Mouse (Mus musculus) lung, embryonic 14.5 days (tissue): ENCODE measurements around the gene Negr1. TPM values are rescaled to one million over a fixed set of nuclear protein-coding genes. Genes with fewer than 3 reads are reported as not detected.

ENCODE experiments used
- ATAC-seq: fragments of 200-750 bp; cut with Nextera tagmentation; 2 replicates; pipeline ENCODE4 v1.8.0; 2017; ENCODE audit warnings: mild to moderate bottlenecking, moderate TSS enrichment, moderate library complexity; ENCODE audit not compliant: insufficient read depth
- DNase-seq: peaks from one replicate; pipeline ENCODE4 v3.0.0-alpha.2; 2015
- H3K27ac ChIP-seq: fragments of 300-500 bp; sonication (generic); 2 replicates; pipeline ENCODE4 v1.5.1; 2014; ENCODE audit warnings: low read depth, mild to moderate bottlenecking, moderate library complexity
- H3K27me3 ChIP-seq: fragments of 300-500 bp; sonication (generic); 2 replicates; pipeline ENCODE4 v1.6.1; 2014; ENCODE audit warnings: low read length, control low read depth; ENCODE audit not compliant: insufficient read depth
- H3K36me3 ChIP-seq: fragments of 300-500 bp; sonication (generic); 2 replicates; pipeline ENCODE4 v1.6.1; 2014; ENCODE audit warnings: control low read depth; ENCODE audit not compliant: insufficient read depth
- H3K4me1 ChIP-seq: fragments of 300-500 bp; sonication (generic); 2 replicates; pipeline ENCODE4 v1.6.1; 2014; ENCODE audit warnings: antibody characterized with exemption, control low read depth; ENCODE audit not compliant: insufficient read depth
- H3K4me2 ChIP-seq: fragments of 300-500 bp; sonication (generic); 2 replicates; pipeline ENCODE4 v1.6.1; 2014; ENCODE audit warnings: mild to moderate bottlenecking
- H3K4me3 ChIP-seq: fragments of 300-500 bp; sonication (generic); 2 replicates; pipeline ENCODE4 v1.5.1; 2014; ENCODE audit warnings: low read depth, low read length
- H3K9ac ChIP-seq: fragments of 300-500 bp; sonication (generic); 2 replicates; pipeline ENCODE4 v1.6.1; 2014
- H3K9me3 ChIP-seq: fragments of 300-500 bp; sonication (generic); 2 replicates; pipeline ENCODE4 v1.6.1; 2016; ENCODE audit warnings: low read depth, low read length, control low read depth
- CTCF ChIP-seq: IDR thresholded peaks from 2 replicates; pipeline ENCODE4 v1.5.1; 2016; ENCODE audit warnings: antibody characterized with exemption, low read depth
- WGBS: fragments of 180-500 bp; shearing (Covaris S2); extraction: QIAGEN DNeasy Blood & Tissue Kit; methylation state at CpG from one replicate; pipeline ENCODE4 v1.1.7; 2014; 5-methylcytosine and 5-hydroxymethylcytosine counted together
- polyA plus RNA-seq: library from polyadenylated mRNA; unstranded; fragments of >200 nt; fragmentation: Nextera tagmentation; extraction: Ambion mirVana; gene quantifications from 2 replicates; pipeline ENCODE4 v1.2.1, GENCODE M21; 2014

Negr1 gene
- polyA plus RNA-seq, 1 experiment from 2014 or later, result 7.8 TPM

GRCm38 (mm10) chr3:157297216-157297615 is 735.6 kb downstream of the Negr1 start:
- Histone ChIP-seq H3K4me3 (no peak overlapping the region), H3K36me3 (no peaks in the 10 kb centered on the region), H3K4me2 (no peak overlapping the region), H3K27ac (no peak overlapping the region), H3K9me3 (no peaks in the 10 kb centered on the region; the same call in 1 of the 2 replicates), H3K4me1 (no peaks in the 10 kb centered on the region), H3K9ac (no peak overlapping the region), H3K27me3 (no peaks in the 10 kb centered on the region)
- DNase-seq, result no peak
- WGBS, result 71% methylated on average over 4 of the region's 4 CpGs
- TF ChIP-seq CTCF, result no peak
- ATAC-seq, result no peak

- DNase-seq (no peak), ATAC-seq (no peak)
- Histone ChIP-seq H3K9ac (no peak overlapping the region), H3K36me3 (no peaks in the 10 kb centered on the region), H3K9me3 (no peaks in the 10 kb centered on the region; the same call in 1 of the 2 replicates), H3K27me3 (no peaks in the 10 kb centered on the region), H3K4me1 (no peaks in the 10 kb centered on the region), H3K4me2 (no peak overlapping the region), H3K4me3 (no peak overlapping the region), H3K27ac (no peak overlapping the region)
- no peak for TF ChIP-seq CTCF
- WGBS, result 70% methylated on average over 4 of the region's 4 CpGs
These were observed 742.0 kb downstream of the Negr1 start for GRCm38 (mm10) chr3:157303430-157304116.

- Histone ChIP-seq H3K4me2 (no peak overlapping the region), H3K9ac (no peak overlapping the region), H3K4me1 (no peaks in the 10 kb centered on the region), H3K27me3 (no peaks in the 10 kb centered on the region), H3K4me3 (no peak overlapping the region), H3K36me3 (no peaks in the 10 kb centered on the region), H3K9me3 (no peaks in the 10 kb centered on the region), H3K27ac (no peak overlapping the region)
- DNase-seq, result no peak
- ATAC-seq, result no peak
- TF ChIP-seq CTCF, result no peak
- WGBS, result 63% methylated on average over 1 of the region's 1 CpGs
These were observed 759.5 kb downstream of the Negr1 start for GRCm38 (mm10) chr3:157321081-157321573.

- WGBS, result 49% methylated on average over 1 of the region's 1 CpGs
- ATAC-seq, result no peak
- Histone ChIP-seq H3K9me3 (no peaks in the 10 kb centered on the region), H3K4me3 (no peak overlapping the region), H3K36me3 (no peaks in the 10 kb centered on the region), H3K4me1 (no peaks in the 10 kb centered on the region), H3K9ac (no peak overlapping the region), H3K27me3 (no peaks in the 10 kb centered on the region), H3K4me2 (no peak overlapping the region), H3K27ac (no peak overlapping the region)
- no peak for TF ChIP-seq CTCF
- no peak for DNase-seq
These were observed 760.2 kb downstream of the Negr1 start for GRCm38 (mm10) chr3:157321834-157322233.

GRCm38 (mm10) chr3:157334169-157334568 is 772.6 kb downstream of the Negr1 start:
- Histone ChIP-seq H3K9ac (no peak overlapping the region), H3K9me3 (no peaks in the 10 kb centered on the region), H3K27ac (no peak overlapping the region), H3K27me3 (no peaks in the 10 kb centered on the region), H3K4me1 (no peaks in the 10 kb centered on the region), H3K4me2 (no peak overlapping the region), H3K36me3 (no peaks in the 10 kb centered on the region), H3K4me3 (no peak overlapping the region)
- no peak for DNase-seq
- TF ChIP-seq CTCF, result no peak
- WGBS, result 84% methylated on average over 1 of the region's 1 CpGs
- ATAC-seq, result no peak

GRCm38 (mm10) chr3:157349480-157349879 is 787.9 kb downstream of the Negr1 start:
- no peak overlapping the region for H3K4me3 ChIP-seq
- no peak overlapping the region for H3K27ac ChIP-seq
- H3K27me3 ChIP-seq, result no peaks in the 10 kb centered on the region
- no peak for TF ChIP-seq CTCF
- WGBS, result 66% methylated on average over 2 of the region's 2 CpGs
- DNase-seq, result no peak
- no peak overlapping the region for H3K4me2 ChIP-seq
- H3K36me3 ChIP-seq, result no peaks in the 10 kb centered on the region
- no peak for ATAC-seq
- H3K9me3 ChIP-seq, result no peaks in the 10 kb centered on the region
- no peak overlapping the region for H3K9ac ChIP-seq
- H3K4me1 ChIP-seq, result no peaks in the 10 kb centered on the region

- H3K27ac ChIP-seq, result peak overlapping the region; percentile 32; the same call in 1 of the 2 replicates
- H3K4me3 ChIP-seq, result no peak overlapping the region
- H3K27me3 ChIP-seq, result no peaks in the 10 kb centered on the region
- ATAC-seq (peak; percentile 99), DNase-seq (peak; percentile 95)
- 32% methylated on average over 3 of the region's 3 CpGs for WGBS
- H3K4me1 ChIP-seq, result no peaks in the 10 kb centered on the region
- TF ChIP-seq CTCF, result peak; percentile 69
- no peak overlapping the region for H3K4me2 ChIP-seq
- H3K9ac ChIP-seq, result no peak overlapping the region
- no peaks in the 10 kb centered on the region for H3K9me3 ChIP-seq
- no peaks in the 10 kb centered on the region for H3K36me3 ChIP-seq
These were observed 797.3 kb downstream of the Negr1 start for GRCm38 (mm10) chr3:157358905-157359304.
